ENCODE assay signal across 10 mouse cellular contexts in the genomic region with DNA sequence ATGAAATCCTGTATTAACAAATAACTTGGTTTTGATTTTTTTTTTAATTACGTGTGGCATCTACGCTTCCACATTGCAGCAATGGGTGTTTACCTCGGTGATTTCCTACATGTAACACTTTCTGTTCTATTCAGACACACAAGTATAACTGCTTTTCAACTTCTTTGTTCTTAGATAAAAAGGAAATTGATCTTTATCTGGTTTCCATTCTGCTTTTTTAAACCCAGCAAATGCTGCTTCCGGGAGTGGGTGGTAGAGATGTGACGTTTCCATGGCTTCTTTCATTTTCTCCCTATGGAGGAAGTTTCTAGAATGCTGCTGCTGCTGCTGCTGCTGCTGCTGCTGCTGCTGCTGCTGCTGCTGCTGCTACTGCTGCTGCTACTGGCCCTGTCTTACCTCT.
DNase-seq lines count a peak whose midpoint lies in the region; ATAC-seq lines count a peak whose summit lies in the region.
"Had no signal": no experiment of that assay in that cellular context is flagged by ENCODE, and none has a peak within 500 bp of the region (broad histone marks: within the 10 kb centered on the region; RNA-seq: fewer than 3 reads in every experiment).

No protein-coding gene starts in this region.

- peak; percentile 76 for ATAC-seq in megakaryocyte progenitor cell, adult 5-6 weeks (replicated peaks; ENCODE audit: poor library complexity)
- no peak for ATAC-seq in cerebellum, adult (ENCODE audit: insufficient number of reproducible peaks, low FRiP score, low TSS enrichment)
- ATAC-seq: Patski had no signal

- intact Hi-C loops in gastrocnemius, postnatal 14 days (cut with DNase I; ENCODE audit: low total_unique reads), result no loop called here

- peak; percentile 3 for DNase-seq in heart, adult 8-10 months (ENCODE audit: low spot score)
- DNase-seq in heart, postnatal 4 days, result no peak
- peak; percentile 3 for DNase-seq in spleen, adult 12 weeks (ENCODE audit: low spot score)
- no peak for DNase-seq in spleen, postnatal 14 days (ENCODE audit: low spot score in 2 of 2)
- peak; percentile 53 for DNase-seq in thymus, postnatal 25 days
- DNase-seq in gastrocnemius, postnatal 14 days, result no peak
- DNase-seq: cerebellum, adult 18-20 months had no signal

Comparison
In these comparisons a context has a peak if more than half of its experiments do, and no peak if none do; other contexts are left out.
1. DNase-seq: peak in heart, adult 8-10 months (single experiment), spleen, adult 12 weeks (single experiment) and thymus, postnatal 25 days (single experiment); none in heart, postnatal 4 days (single experiment), spleen, postnatal 14 days (0 of 2) and gastrocnemius, postnatal 14 days (single experiment).